Mouse (Mus musculus) frontal cortex, adult 2 months (tissue): ENCODE results near the gene Bnc1. TPM values are rescaled to one million over a fixed set of nuclear protein-coding genes. Genes with fewer than 3 reads are reported as not detected.

Source experiments
- DNase-seq, 2 experiments: peaks; one replicate each; pipeline ENCODE4 v3.0.0; 2022; ENCODE audit warnings: low spot score in 1 of 2; ENCODE audit errors: extremely low spot score in 1 of 2
- polyA plus RNA-seq: library from polyadenylated mRNA; depleted of rRNA; stranded (reverse); fragments of >200 nt; gene quantifications from 2 replicates; pipeline ENCODE4 v1.2.3, GENCODE M21; 2012

The Bnc1 gene
- polyA plus RNA-seq, 1 experiment = 0.02 TPM

DNA sequence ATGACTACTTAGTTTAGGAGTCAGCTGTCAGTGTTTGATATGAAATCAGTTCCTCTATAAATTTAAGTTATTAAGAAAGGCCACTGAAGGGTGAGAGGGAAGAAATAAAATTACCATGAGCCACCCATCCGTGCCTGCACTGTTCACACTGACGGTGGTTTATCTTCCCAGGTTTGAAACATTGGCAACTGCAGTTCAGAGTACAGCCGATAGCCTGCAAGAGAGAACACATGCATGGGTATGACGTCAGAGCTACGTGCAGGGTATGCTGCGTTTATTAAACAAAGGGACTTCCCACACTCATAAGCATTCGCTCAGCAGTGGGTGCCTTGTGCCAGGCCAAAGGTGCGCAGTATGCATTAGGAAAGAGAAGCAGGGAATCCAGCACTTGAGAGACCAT, 13.8 kb downstream of the Bnc1 start:
- DNase-seq = no peak

DNA sequence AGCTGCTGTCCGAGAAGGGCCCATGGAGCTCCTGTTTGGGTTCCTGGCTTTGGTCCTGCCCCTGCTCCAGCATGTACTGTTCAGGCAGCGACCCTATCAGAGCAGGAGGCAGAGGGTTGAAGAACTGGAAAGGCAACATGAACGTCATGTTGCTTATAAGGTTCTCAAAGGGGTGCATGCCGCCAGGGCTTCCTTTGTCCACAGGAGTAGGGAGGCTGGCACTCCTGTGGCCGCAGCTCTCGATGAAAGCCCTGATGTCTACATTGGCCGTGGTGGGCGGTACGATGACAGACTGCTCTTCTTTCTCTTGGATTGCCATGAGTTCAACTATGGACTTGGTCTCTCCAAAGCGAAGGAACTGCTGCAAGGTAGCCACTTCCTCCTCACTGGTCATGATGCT, 17.5 kb downstream of the Bnc1 start:
- DNase-seq = no peak

DNA sequence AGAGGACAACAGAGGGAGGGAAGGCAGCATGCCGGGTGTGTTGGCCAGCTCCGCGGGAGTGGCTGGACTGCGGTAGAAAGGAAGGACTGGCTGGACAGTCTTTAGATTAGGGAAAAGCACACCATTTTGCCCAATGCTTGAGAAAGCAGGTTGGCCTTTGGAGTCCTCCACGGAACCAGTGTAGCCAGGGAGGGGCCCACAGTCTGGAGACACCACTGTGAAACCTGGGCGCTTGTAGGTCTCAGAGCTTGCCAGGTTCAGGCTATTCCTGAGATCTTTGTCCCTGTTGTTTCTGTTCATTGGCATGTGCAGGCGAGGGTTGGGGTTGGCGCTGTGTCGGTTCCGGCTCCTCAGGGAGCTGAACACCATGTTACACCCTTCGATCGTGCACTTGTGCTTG, 18.2 kb downstream of the Bnc1 start:
- DNase-seq = no peak

DNA sequence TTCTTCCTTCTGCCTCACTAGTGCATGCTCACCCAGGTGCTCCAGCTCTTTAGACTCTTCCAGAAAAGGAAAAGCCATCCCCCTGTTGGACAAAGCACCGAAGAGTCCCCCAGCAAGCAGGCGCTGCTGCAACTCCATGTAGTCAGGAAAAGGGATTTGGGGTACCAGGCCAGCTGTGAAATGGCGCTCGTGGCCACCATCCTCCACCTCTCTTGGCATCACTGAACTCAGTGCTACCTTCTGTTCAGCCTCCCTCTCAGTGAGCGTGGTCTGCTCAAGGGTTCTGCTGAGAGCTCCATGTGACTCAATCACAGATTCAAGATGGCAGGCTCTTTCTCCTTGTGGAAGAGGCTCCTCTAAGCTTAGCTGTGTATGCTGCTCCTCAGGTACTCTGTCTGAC, 18.8 kb downstream of the Bnc1 start:
- no peak for DNase-seq

DNA sequence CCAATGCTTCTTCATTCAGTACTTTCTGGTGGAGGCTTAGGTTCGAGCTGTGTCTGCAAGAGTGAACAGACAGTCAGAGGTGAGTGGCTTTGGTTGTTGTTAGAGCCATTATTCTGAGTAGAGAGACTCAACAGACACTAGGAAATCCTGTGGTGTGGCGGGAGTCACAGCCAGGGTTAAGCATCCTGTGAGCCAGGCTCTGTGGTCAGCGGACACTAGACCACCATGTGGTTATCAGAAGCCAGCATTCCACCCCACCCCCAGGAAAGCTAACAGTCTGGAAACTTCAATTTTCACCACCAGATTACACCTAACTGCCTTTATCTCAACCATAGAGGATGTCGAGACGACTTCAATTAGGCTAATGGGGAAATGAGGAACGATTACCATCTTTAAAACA, 23.1 kb downstream of the Bnc1 start:
- DNase-seq = no peak

DNA sequence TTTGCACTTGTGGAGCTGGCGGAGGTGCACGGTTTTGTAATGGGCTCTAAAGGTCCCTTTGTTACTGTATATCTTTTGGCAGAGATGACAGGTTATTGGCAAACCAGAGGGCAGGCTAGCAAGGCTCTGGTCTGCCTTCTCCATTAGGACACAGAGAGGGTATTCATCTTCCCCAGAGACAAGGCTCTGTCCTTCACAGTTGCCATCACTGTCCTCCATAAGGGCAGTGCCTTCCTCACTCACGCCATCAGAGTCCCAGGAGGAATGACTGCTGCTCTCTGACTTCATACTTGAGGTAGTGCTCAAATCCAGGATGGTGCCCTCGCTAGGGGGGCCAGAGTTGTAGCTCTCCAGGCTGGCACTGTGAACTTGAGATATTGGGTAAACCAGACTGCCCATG, 23.6 kb downstream of the Bnc1 start:
- DNase-seq = no peak

DNA sequence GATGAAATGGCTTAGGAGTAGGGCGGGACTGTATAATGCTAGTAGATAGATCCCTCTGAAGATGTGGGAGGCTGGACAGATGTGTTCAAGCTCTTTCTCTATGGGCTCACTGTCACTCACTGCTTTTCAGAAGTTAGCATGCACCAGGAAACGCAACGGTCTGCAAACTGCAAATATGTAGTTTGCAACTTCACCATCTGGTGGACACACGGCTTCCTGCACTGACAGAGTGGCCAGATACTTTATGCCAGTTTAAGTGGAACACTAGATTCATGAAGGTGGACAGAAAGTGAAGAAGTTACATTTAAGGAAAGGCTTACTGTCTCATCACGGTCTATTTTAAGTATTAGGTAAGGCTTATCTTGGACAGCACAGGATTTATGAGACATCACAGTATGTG, 25.9 kb downstream of the Bnc1 start:
- DNase-seq = no peak

DNA sequence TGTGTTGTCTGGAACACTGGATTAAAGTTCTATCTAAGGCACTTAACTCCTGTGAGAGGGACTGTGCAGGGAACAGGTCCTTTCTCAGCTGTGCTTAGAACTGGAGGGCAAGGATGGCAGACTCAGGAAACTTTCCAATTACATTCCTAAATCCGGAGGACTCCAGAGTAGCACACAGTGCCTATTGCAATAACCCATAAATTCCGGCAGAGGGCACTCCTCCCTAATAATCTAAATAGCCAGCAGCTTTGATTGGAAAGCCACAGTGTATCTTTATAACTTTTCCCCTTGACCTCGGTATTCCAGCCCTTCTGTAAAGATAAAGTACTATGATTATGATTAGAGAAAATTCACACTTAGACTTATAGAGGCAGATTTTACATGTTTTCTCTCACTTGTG, 32.4 kb downstream of the Bnc1 start:
- DNase-seq = peak in 1 of 2 experiments; percentile 75

DNA sequence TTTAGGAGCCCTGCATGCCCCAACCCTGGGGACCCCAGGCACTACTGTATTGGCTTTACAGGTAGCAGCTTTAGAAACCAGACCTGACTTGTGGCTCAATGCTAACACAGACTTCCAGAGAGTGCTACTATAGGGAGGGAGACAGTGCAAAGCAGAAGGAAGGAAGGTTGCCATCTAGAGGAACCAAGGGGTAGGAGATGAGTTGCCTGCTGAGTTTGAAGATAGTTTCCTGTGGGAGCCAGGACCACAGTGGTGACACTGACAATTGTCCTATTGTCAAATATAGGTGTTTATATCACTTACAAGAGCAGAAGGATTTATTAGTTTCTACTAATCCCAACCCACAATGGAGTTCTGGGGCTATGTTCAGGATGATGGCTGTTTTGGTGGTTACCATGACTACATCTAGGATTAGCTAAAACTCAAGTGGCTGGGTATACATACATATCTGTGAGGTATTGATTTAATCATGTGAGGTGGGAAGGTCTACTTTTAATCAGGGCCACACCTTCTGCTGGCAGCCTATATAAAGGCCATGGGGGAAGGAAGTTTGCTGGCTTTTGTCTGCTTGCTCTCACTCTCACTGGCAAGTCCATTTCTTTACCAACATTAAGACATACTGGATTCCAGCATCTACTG, 37.8 kb downstream of the Bnc1 start:
- DNase-seq = peak in 1 of 2 experiments; percentile 64

DNA sequence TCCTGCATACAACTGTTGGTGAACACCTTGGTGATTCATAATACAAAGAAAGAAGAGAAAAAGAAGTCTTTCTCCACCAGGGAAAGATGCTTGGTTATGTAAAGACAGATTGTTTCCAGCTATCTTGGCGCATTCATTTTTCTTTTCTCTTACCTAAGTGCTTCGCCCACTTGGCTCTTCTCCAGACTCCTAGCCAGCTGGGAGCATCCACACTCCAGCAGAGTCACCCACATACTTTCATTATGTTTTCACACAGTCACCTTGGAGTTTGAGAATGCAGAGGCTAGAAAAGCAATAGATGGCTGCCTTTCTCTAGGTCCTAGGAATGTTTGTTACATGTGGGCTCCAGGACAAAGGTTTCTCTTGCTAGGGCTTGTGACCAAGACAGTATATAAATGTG, 41.6 kb downstream of the Bnc1 start:
- peak in 1 of 2 experiments; percentile 68 for DNase-seq

DNA sequence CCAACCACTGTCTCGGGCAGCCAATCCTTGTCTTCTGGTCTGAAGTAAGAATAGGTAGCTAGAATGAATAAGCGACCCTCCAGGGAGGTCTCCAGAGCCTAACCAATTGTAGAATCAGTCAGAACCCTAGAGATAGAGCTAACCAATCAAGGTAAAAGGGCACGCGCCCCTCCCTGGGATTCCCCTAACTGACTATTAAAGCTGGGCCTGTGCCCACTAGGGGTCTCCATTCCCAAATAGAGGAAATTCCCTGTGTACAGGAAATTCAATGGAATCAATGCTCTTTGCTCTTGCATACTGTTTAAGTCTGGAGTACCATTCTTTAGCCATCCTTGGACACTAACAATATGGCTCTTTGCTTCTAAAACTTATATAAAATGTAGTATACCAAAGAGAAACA, 46.7 kb downstream of the Bnc1 start:
- no peak for DNase-seq

DNA sequence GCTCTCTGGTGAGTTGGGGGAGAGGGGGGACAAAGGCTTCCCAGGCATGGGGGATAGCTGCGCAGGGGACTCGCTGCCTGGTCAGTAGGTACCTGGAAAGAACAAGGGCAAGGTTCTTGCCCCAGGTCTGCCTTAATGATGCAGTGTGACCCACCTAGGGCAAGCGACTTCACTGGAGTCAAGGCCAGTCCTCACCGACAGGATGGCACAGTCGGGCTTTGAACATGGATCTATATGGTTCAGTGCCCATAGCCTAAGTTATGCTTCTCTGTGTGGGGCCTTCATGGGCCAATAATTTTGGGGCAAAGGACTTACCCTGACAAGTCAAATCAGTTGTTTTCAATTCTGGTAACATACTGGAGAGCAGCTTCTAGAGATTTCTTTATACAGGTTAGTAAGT, 57.3 kb downstream of the Bnc1 start:
- no peak for DNase-seq

DNA sequence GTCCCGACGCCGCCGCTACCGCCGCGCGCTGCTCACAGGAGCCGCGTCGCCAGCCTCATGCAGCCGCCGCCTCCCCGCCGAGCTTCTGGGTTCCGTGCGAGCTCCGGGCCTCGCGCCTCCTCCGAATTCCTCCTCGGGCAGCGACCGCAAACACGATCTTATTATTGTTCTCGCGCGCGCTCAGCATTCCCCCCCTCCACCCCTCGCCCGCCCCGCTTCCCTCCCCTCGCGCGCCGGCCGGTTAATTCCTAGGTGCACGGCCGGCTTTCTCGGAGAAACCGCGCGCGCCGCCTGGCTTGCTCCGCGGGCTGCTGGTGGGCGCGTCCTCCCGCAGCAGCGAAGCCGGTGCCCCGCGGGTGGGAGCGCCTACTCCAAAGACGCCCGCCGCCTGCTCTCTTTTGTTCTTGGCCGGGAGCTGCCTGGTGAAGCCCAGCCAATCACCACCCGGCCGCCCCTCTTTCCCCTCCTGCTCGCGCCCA, 57.8 kb downstream of the Bnc1 start, which contains the start of gene Hdgfl3:
Gene Hdgfl3, minus strand, starts transcription at position 207 of the 479 bp plus-strand sequence.
- peak; percentile 44 to 81 for DNase-seq

DNA sequence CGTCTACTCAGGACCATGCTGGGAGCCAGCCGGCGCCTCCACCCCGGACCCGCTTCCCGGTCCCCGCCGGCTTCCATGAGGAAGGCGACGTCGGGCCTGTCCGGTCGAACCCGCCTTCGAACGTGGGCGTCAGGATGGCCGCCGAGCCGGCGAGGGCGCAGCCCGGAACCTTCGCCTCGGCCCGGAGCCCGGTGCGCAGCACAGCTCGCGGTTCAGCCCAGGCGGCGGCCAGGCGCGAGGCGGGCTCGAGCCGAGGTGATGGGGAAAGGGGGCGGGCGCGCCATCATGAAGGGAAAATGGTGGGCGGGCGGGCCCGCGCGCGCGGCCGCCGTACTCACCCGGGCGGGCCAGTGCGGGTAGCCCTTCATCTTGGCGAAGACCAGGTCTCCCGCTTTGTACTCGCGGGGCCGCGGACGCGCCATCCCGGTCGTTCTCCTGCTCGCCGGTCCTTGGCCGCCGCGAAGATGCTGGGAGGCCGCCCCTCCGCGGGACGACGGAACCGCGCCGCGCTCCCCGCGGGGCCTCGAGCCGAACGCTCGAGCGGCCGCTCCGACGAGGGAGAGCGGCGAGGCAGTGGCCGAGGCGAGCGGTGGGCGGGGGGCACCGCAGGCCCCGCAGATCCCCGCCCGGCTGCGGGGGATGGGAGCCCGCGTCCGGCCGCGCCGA, 58.4 kb downstream of the Bnc1 start:
- peak in 1 of 2 experiments; percentile 60 for DNase-seq

DNA sequence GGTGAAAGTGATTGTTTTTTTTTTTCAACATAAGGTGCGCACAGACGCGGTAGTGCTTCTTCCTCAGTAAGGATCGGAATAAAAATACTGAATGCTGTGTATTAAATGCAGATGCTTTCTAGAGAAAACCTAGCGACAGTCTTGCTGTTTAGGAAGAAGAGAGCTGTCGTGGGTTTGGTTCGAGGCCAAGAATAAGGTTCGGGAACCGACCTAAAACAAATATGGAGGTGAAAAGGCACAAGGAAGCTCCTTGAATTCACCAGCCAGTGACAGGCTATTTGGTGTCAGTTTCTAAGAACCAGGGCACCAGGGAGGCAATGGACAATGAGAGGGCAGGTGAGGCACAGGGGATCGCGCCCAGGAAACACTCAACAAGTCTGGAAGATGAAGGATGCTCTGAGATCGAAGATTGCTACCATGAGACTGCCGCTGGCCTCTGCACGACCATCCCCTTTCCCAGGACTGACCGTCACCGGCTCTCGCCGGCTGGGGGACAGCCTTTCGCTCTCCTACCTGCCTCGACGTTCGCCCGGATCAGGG, 59.0 kb downstream of the Bnc1 start:
- no peak for DNase-seq

DNA sequence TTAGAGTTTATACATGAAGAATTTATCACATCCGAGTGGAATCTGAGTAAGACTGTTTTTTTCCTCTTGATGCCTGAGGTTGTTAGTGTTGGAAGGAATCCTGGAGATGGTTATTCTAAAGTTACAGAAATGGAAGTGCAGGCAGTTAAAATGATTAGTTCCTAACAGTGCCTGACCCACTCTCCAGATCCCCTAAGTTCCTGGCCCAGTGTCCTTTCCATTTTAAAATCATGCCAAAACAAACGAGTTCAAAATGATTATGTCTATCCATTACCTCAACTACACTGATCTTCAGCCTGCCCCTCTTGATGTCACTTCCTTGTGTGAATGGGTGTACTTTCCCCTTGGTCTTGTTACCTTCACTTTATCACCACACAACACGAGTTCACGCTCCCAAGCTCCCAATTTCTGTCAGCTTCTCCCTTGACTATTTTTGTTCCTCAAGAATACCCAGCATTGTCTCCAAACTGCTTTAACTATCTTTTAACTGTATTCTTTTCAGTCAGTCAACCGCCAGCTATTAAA, 59.5 kb downstream of the Bnc1 start:
- DNase-seq = no peak

DNA sequence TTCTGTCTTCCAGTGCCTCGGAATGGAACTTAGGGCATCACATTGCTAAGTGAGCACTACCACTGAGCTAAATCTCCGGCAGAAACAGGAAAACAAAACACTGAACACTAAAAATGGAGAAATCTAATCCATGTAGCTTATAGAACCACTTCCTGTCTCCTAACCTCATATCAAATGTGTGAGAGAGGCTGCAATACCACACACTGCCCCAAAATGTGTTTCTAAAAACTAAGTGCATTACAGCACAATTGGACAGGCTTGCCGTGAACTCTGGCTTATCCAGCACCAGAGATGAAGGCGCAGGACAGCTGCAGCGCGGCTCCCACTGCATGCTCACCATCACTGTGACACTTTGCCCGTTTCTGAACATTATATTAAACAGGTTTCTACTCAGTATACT, 63.1 kb downstream of the Bnc1 start:
- DNase-seq = no peak

DNA sequence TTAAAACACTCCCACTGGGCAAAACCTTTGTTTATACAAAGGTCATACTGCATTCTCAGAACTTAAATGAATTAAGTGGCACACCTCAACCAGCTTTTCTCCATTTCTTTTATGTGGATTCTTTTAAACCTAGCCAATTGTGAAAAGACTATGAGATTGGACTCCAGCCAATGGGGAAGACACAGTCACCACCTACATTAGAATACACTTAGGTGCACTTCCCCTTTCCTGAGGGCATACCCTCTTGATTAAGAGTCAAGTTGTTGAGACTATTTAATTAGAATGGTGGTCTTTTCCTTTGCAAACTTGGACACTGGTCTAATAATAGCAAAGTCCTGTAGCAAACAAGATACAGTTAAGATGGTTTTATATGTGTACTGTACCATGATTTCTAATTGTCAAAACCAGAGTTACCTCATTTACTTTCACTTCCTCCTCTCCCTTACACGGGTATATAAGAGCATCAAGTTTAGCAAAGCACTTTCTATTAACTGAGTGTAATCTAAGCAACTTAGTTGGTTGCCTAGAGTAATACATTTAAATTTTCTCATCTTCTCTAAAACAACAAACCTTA, 70.6 kb downstream of the Bnc1 start:
- no peak for DNase-seq

DNA sequence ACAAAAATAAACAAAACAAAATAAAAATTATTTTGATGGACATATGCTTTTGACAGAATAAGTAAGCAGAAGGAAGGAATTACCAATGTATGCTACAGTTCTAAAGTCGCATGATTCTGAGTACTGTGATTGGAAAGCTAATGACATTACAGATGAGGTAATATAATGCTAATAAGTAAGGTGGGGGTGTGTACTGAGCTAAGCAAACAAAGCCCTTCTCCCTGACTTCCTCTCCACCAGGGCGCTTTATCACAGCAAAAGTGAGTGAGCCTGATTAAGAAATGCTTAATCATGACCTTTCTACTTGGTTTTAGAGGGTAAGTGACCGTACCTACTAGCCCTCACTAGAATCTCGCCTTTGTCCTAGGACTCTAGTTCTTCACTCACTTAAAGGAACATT, 71.8 kb downstream of the Bnc1 start:
- DNase-seq = no peak

DNA sequence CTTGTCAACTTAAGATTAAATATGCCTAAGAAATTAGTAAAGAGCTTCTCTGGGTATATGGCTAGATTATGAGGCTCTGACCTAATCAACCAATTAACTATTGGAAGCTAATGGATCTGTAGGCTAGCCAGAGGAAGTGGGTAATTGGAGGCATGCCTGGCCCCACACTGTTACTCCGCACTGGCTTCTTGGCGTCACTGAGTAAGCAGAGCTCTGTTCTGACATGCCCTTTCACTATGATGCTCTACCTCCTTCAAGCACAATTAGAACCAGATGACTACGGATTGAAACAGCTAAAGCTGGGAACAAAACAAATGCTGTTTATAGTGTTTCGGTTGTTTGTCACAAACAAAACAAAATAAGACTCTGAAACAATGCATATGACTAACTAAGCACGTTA, 73.8 kb downstream of the Bnc1 start:
- DNase-seq = no peak
